Mouse (Mus musculus) liver, embryonic 16.5 days (tissue): ENCODE measurements at regions not wholly inside any gene's neighbourhood (a gene's known extent, or its start where the extent isn't known, plus 50 kb on each side); places are given as distances from the start of the nearest gene placed in this dataset.

ENCODE experiments used
- ATAC-seq: fragments of 200-750 bp; cut with Nextera tagmentation; 2 replicates; pipeline ENCODE4 v1.8.0; 2017; ENCODE audit warnings: low read depth, mild to moderate bottlenecking, moderate number of reproducible peaks, moderate library complexity
- H3K27ac ChIP-seq: fragments of 300-500 bp; sonication (generic); 2 replicates; pipeline ENCODE4 v1.5.1; 2014; ENCODE audit warnings: mild to moderate bottlenecking, low read length
- H3K27me3 ChIP-seq: fragments of 300-500 bp; sonication (generic); 2 replicates; pipeline ENCODE4 v1.6.1; 2014; ENCODE audit warnings: low read depth, low read length, mixed read lengths; ENCODE audit not compliant: control insufficient read depth, insufficient read depth
- H3K36me3 ChIP-seq: fragments of 300-500 bp; sonication (generic); 2 replicates; pipeline ENCODE4 v1.6.1; 2014; ENCODE audit warnings: mild to moderate bottlenecking; ENCODE audit not compliant: control insufficient read depth, insufficient read depth
- H3K4me1 ChIP-seq: fragments of 300-500 bp; sonication (generic); 2 replicates; pipeline ENCODE4 v1.6.1; 2014; ENCODE audit warnings: low read depth, low read length, mixed read lengths; ENCODE audit not compliant: control insufficient read depth
- H3K4me2 ChIP-seq: fragments of 300-500 bp; sonication (generic); 2 replicates; pipeline ENCODE4 v1.6.1; 2014; ENCODE audit warnings: low read depth, low read length, mixed read lengths
- H3K4me3 ChIP-seq: fragments of 300-500 bp; sonication (generic); 2 replicates; pipeline ENCODE4 v1.5.1; 2014; ENCODE audit warnings: low read depth, mild to moderate bottlenecking, low read length
- H3K9ac ChIP-seq: fragments of 300-500 bp; sonication (generic); 2 replicates; pipeline ENCODE4 v1.6.1; 2014; ENCODE audit warnings: low read depth, low read length
- H3K9me3 ChIP-seq: fragments of 300-500 bp; sonication (generic); replicated peaks from 2 replicates; pipeline ENCODE4 v1.6.1; 2016; ENCODE audit warnings: low read length; ENCODE audit not compliant: control insufficient read depth
- WGBS: fragments of 180-500 bp; shearing (Covaris S2); extraction: QIAGEN DNeasy Blood & Tissue Kit; methylation state at CpG from one replicate; pipeline ENCODE4 v1.1.7; 2014; ENCODE audit not compliant: insufficient replicate concordance; 5-methylcytosine and 5-hydroxymethylcytosine counted together

GRCm38 (mm10) chr5:51850091-51850490 lies 282.6 kb upstream of the Ppargc1a start:
- H3K27ac ChIP-seq: no peak overlapping the region
- H3K27me3 ChIP-seq: no peaks in the 10 kb centered on the region
- H3K36me3 ChIP-seq: no peaks in the 10 kb centered on the region
- H3K4me2 ChIP-seq: no peak overlapping the region
- no peak overlapping the region for H3K9ac ChIP-seq
- ATAC-seq: no peak
- no peaks in the 10 kb centered on the region; the same call in 1 of the 2 replicates for H3K4me1 ChIP-seq
- no peak overlapping the region for H3K4me3 ChIP-seq
- no peaks in the 10 kb centered on the region for H3K9me3 ChIP-seq
- 76% methylated on average over 9 of the region's 9 CpGs for WGBS

- Histone ChIP-seq H3K4me3 (no peak overlapping the region), H3K4me2 (no peak overlapping the region), H3K27ac (no peak overlapping the region), H3K9me3 (no peaks in the 10 kb centered on the region), H3K4me1 (no peaks in the 10 kb centered on the region; the same call in 1 of the 2 replicates), H3K9ac (no peak overlapping the region), H3K27me3 (no peaks in the 10 kb centered on the region), H3K36me3 (no peaks in the 10 kb centered on the region)
- 76% methylated on average over 5 of the region's 5 CpGs for WGBS
- no peak for ATAC-seq
These were observed 281.7 kb upstream of the Ppargc1a start for GRCm38 (mm10) chr5:51849236-51849635.

- Histone ChIP-seq H3K36me3 (no peaks in the 10 kb centered on the region), H3K4me1 (peaks cover 12% of the 10 kb centered on the region), H3K27ac (no peak overlapping the region), H3K4me3 (no peak overlapping the region), H3K4me2 (no peak overlapping the region), H3K27me3 (no peaks in the 10 kb centered on the region), H3K9ac (no peak overlapping the region), H3K9me3 (no peaks in the 10 kb centered on the region)
- no peak for ATAC-seq
- WGBS: 33% methylated on average over 5 of the region's 5 CpGs
These were observed 274.7 kb upstream of the Ppargc1a start for GRCm38 (mm10) chr5:51842189-51842588.

- no peaks in the 10 kb centered on the region for H3K36me3 ChIP-seq
- H3K27me3 ChIP-seq: no peaks in the 10 kb centered on the region
- WGBS: 43% methylated on average over 2 of the region's 2 CpGs
- H3K4me2 ChIP-seq: no peak overlapping the region
- H3K27ac ChIP-seq: no peak overlapping the region
- H3K4me3 ChIP-seq: no peak overlapping the region
- no peak overlapping the region for H3K9ac ChIP-seq
- peak; percentile 57 for ATAC-seq
- H3K9me3 ChIP-seq: no peaks in the 10 kb centered on the region
- peaks cover 12% of the 10 kb centered on the region for H3K4me1 ChIP-seq
These were observed 274.2 kb upstream of the Ppargc1a start for GRCm38 (mm10) chr5:51841763-51842162.

- Histone ChIP-seq H3K9me3 (no peaks in the 10 kb centered on the region), H3K4me1 (peaks cover 12% of the 10 kb centered on the region), H3K4me3 (no peak overlapping the region), H3K4me2 (peak overlapping the region; percentile 19), H3K36me3 (no peaks in the 10 kb centered on the region), H3K27ac (peak overlapping the region; percentile 23; the same call in 1 of the 2 replicates), H3K27me3 (no peaks in the 10 kb centered on the region), H3K9ac (no peak overlapping the region)
- 46% methylated on average over 11 of the region's 11 CpGs for WGBS
- peak; percentile 95 for ATAC-seq
These were observed 273.3 kb upstream of the Ppargc1a start for GRCm38 (mm10) chr5:51840638-51841329.

- Histone ChIP-seq H3K4me1 (peaks cover 12% of the 10 kb centered on the region), H3K27ac (no peak overlapping the region), H3K4me2 (no peak overlapping the region), H3K36me3 (no peaks in the 10 kb centered on the region), H3K4me3 (no peak overlapping the region), H3K9ac (no peak overlapping the region), H3K9me3 (no peaks in the 10 kb centered on the region), H3K27me3 (no peaks in the 10 kb centered on the region)
- no peak for ATAC-seq
- WGBS: 74% methylated on average over 4 of the region's 4 CpGs
These were observed 271.8 kb upstream of the Ppargc1a start for GRCm38 (mm10) chr5:51839292-51839691.

GRCm38 (mm10) chr5:51830551-51830950 lies 263.0 kb upstream of the Ppargc1a start:
- ATAC-seq: no peak
- Histone ChIP-seq H3K4me3 (no peak overlapping the region), H3K4me1 (peaks cover 18% of the 10 kb centered on the region), H3K9ac (no peak overlapping the region), H3K9me3 (no peaks in the 10 kb centered on the region), H3K4me2 (no peak overlapping the region), H3K27ac (no peak overlapping the region), H3K27me3 (no peaks in the 10 kb centered on the region), H3K36me3 (no peaks in the 10 kb centered on the region)
- 55% methylated on average over 6 of the region's 6 CpGs for WGBS

- Histone ChIP-seq H3K27ac (no peak overlapping the region), H3K4me3 (no peak overlapping the region), H3K9ac (no peak overlapping the region), H3K9me3 (no peaks in the 10 kb centered on the region), H3K4me2 (no peak overlapping the region), H3K27me3 (no peaks in the 10 kb centered on the region), H3K4me1 (peaks cover 24% of the 10 kb centered on the region), H3K36me3 (no peaks in the 10 kb centered on the region)
- ATAC-seq: no peak
- 22% methylated on average over 2 of the region's 2 CpGs for WGBS
These were observed 262.5 kb upstream of the Ppargc1a start for GRCm38 (mm10) chr5:51830015-51830414.

GRCm38 (mm10) chr5:51829606-51830005 lies 262.1 kb upstream of the Ppargc1a start:
- Histone ChIP-seq H3K4me3 (no peak overlapping the region), H3K27me3 (no peaks in the 10 kb centered on the region), H3K4me1 (peaks cover 28% of the 10 kb centered on the region), H3K9me3 (no peaks in the 10 kb centered on the region), H3K4me2 (0 out of 2 replicates have a peak overlapping the region, but pooled peaks have one; percentile 27), H3K36me3 (no peaks in the 10 kb centered on the region), H3K9ac (no peak overlapping the region), H3K27ac (peak overlapping the region; percentile 64)
- ATAC-seq: no peak
- WGBS: 70% methylated on average over 3 of the region's 3 CpGs
